8 mouse cellular contexts compared by ENCODE assay signal in the genomic region with DNA sequence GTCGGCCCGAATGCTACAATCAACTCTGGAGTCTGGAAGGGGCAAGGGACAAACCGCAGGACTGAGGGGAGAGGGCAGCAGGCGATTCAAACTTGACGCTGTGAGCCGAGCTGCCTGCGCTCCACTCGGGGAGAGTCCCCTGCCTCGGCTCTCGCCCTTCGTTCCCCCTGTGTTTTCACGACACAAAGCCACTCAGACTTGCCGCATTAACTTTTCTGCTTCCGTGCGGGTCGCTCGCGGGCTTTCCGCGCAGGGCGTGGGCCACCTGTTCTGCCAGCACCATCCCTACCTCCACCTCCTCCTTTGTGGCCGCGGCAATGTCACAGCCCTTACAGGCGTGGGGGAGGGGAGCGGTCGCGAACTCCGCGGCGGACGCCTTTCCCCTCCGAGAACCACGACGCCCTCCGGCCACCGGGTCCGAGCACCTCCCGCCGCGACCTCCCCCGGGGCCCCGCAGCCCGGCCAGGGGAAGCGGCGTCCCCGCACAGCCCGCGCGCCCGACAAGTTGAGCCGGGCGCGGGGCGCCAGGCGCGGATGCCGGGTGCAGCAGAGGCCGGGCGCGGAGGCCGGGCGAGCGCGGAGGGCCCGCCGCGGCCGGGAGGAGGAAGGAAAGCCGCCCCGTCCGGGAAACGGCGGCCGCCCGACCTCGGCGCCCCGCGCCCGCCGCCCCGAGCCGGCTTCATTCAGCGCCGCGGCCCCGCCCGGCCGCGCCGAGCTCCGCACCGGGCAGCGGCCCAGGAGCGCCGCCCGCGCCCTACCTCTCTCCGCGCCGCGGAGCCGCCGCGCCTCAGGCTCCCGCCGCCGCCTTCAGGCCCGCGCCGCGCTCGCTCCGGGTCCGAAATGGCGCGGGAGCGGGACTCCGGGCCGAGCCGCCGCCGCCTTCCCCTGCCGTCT. TPM values are rescaled to one million over a fixed set of nuclear protein-coding genes. Genes with fewer than 3 reads are reported as not detected.
A peak's percentile ranks its signal among the peaks of the same experiment; 100 is the strongest.
DNase-seq lines count a peak whose midpoint lies in the region; ATAC-seq and TF ChIP-seq lines count a peak whose summit lies in the region.

No protein-coding gene starts in this region.

- peaks cover 5% of the 10 kb centered on the region; the same call in 1 of the 2 replicates for H3K4me1 ChIP-seq in cerebellum, adult 2 months (ENCODE audit: control insufficient read depth, insufficient read depth, low read length)
- peaks cover 12% of the 10 kb centered on the region for H3K4me1 ChIP-seq in forebrain, postnatal 0 days (ENCODE audit: insufficient read depth)

- H3K9ac ChIP-seq in forebrain, postnatal 0 days, result peak overlapping the region; percentile 84

- H3K27me3 ChIP-seq in cerebellum, adult 2 months (ENCODE audit: control insufficient read depth, insufficient read depth, low read length), result no peaks in the 10 kb centered on the region
- H3K27me3 ChIP-seq in forebrain, postnatal 0 days (ENCODE audit: insufficient read depth, low read length), result no peaks in the 10 kb centered on the region

- ATAC-seq in forebrain, postnatal 0 days, result peak; percentile 56
- ATAC-seq in hematopoietic stem cell, adult 5-6 weeks (replicated peaks in 1 of 2; ENCODE audit: insufficient read depth in 1 of 2, low FRiP score in 2 of 2, low TSS enrichment in 1 of 2, low read depth in 1 of 2, poor library complexity in 2 of 2, severe bottlenecking in 2 of 2), result peak; percentile 44 to 62

- H3K4me3 ChIP-seq in cerebellum, adult 2 months (replicated peaks; ENCODE audit: insufficient read depth, low read depth, low read length), result peak overlapping the region; percentile 92
- H3K4me3 ChIP-seq in forebrain, postnatal 0 days (ENCODE audit: low read depth, low read length), result peak overlapping the region; percentile 91

- DNase-seq in NIH3T3 (ENCODE audit: low read depth), result peak; percentile 38
- DNase-seq in cerebellum, adult 2 months, result peak; percentile 69 to 77
- peak; percentile 50 for DNase-seq in forebrain, postnatal 0 days
- DNase-seq in layer of hippocampus, postnatal 10 days (ENCODE audit: low spot score in 2 of 2), result peak; percentile 41 to 63
- DNase-seq in lung, postnatal 10 days, result peak; percentile 66
- DNase-seq in ovary, postnatal 10 days (ENCODE audit: low spot score), result peak; percentile 19
- DNase-seq in thymus, postnatal 14 days, result peak; percentile 80

- peak overlapping the region; percentile 68 for H3K27ac ChIP-seq in cerebellum, adult 2 months (ENCODE audit: insufficient read depth, low read length)
- peak overlapping the region; percentile 90 for H3K27ac ChIP-seq in forebrain, postnatal 0 days (ENCODE audit: low read depth, low read length)

- H3K36me3 ChIP-seq in forebrain, postnatal 0 days (ENCODE audit: insufficient read depth), result no peaks in the 10 kb centered on the region; the same call in 1 of the 2 replicates

- no peak for TF ChIP-seq POLR2A in cerebellum, adult 2 months (IDR thresholded peaks at IDR 0.05; ENCODE audit: borderline replicate concordance, insufficient read depth, low read length)

- no peak for TF ChIP-seq CTCF in cerebellum, adult 2 months (IDR thresholded peaks at IDR 0.05; ENCODE audit: borderline replicate concordance, insufficient read depth, low read depth, low read length)
- TF ChIP-seq CTCF in forebrain, postnatal 0 days (IDR thresholded peaks at IDR 0.05; ENCODE audit: low read depth), result no peak

- H3K4me2 ChIP-seq in forebrain, postnatal 0 days (ENCODE audit: low read depth), result peak overlapping the region; percentile 80

- H3K9me3 ChIP-seq in forebrain, postnatal 0 days (ENCODE audit: low read length), result no peaks in the 10 kb centered on the region

- WGBS in cerebellum, adult 2 months, result 3% methylated on average over 110 of the region's 124 CpGs
- under 1% methylated on average over 88 of the region's 124 CpGs for WGBS in forebrain, postnatal 0 days

RNA-seq across cellular contexts. Expression of gene Kras, which starts 0.5 kb away (rescaled TPM):
- polyA plus RNA-seq in cerebellum, adult 2 months (2012; rRNA removed), result 38.6 and 40.8 TPM in 2 replicates
- 41.3 and 47.6 TPM in 2 replicates for total RNA-seq in forebrain, postnatal 0 days (2014; rRNA removed)
- polyA plus RNA-seq in forebrain, postnatal 0 days (2015; fragmentation: Nextera tagmentation; extraction: Ambion mirVana), result 82.8 and 92.1 TPM in 2 replicates
- total RNA-seq in hematopoietic stem cell, adult 5-6 weeks (2017), result 30.1 and 40.3 TPM in 2 replicates
- 10 to 100 TPM; 85.5 to 94.1 TPM for total RNA-seq in layer of hippocampus, postnatal 10 days (2021)

RNA-seq across cellular contexts. Expression of gene Etfrf1, which starts 38.6 kb away (rescaled TPM):
- polyA plus RNA-seq in cerebellum, adult 2 months (2012; rRNA removed), result 33.9 and 37.1 TPM in 2 replicates
- total RNA-seq in forebrain, postnatal 0 days (2014; rRNA removed), result 18.2 and 18.9 TPM in 2 replicates
- 19.6 and 26.7 TPM in 2 replicates for polyA plus RNA-seq in forebrain, postnatal 0 days (2015; fragmentation: Nextera tagmentation; extraction: Ambion mirVana)
- total RNA-seq in hematopoietic stem cell, adult 5-6 weeks (2017), result 24.9 and 30.4 TPM in 2 replicates
- total RNA-seq in layer of hippocampus, postnatal 10 days (2021), result 10 to 100 TPM; 20.3 to 22.6 TPM

RNA-seq across cellular contexts. Expression of gene Casc1, which starts 38.7 kb away (rescaled TPM):
- 1.3 and 1.4 TPM in 2 replicates for polyA plus RNA-seq in cerebellum, adult 2 months (2012; rRNA removed)
- total RNA-seq in forebrain, postnatal 0 days (2014; rRNA removed), result 1.5 TPM in 2 replicates
- polyA plus RNA-seq in forebrain, postnatal 0 days (2015; fragmentation: Nextera tagmentation; extraction: Ambion mirVana), result 0.96 and 1.5 TPM in 2 replicates
- total RNA-seq in hematopoietic stem cell, adult 5-6 weeks (2017), result 0.69 and 3.4 TPM in 2 replicates
- 1 to 10 TPM; 1.4 to 2.2 TPM for total RNA-seq in layer of hippocampus, postnatal 10 days (2021)

Comparison
In these comparisons a context has a peak if more than half of its experiments do, and no peak if none do; other contexts are left out.
1. Peak in every context shown above with its lines: DNase-seq, ATAC-seq, H3K4me3 ChIP-seq and H3K27ac ChIP-seq.
2. DNase-seq: peak in every context shown above with its lines; median percentile 80 in thymus, postnatal 14 days; 73 in cerebellum, adult 2 months; 66 in lung, postnatal 10 days; 52 in layer of hippocampus, postnatal 10 days; 50 in forebrain, postnatal 0 days; 38 in NIH3T3; 19 in ovary, postnatal 10 days.